Mouse (Mus musculus): ENCODE data around the gene Tnfrsf1b.

Tnfrsf1b gene

DNA sequence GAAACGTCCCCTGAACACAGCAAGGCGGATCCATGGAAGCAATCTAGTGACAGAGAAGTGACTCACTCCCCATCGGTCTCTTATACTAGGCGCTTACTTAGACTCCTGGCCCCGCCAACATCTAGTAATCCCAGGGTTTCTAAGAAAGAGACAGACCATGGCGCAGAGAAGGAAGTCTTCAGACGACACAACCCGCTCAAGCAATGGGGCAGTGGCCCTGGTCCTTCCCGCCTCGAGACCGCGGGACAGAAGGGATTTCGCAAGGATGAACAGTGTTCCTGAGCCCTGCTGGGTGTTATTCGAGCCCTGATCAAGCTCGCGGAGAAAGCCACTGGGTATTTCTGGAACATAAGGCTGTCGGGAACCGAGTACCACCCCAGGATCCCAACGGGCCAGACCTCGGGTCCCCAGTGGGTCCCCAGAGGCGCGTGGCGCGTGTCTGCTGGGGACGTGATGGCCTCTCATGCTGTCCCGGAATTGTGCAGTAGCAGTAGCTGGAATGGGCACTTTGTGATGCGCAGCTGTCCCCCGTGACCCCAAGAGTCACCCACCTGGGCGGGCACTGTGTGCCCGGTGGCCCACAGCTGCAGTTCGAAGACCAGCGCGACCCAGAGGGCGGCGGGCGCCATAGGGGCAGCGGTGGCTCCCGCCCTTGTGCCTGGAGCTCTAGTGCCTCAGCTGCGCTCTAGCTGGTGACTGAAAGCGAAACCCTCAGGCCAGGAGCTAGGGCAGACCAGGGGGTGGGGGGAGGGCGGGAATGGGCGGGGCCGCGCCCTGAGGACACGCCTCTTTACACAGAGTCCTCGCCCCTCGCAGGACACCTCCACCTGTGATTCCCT, at the start of gene Tnfrsf1b:
Tnfrsf1b (minus strand) TSS at position 698 of the 839 bp plus-strand sequence.
- no peak for DNase-seq

DNA sequence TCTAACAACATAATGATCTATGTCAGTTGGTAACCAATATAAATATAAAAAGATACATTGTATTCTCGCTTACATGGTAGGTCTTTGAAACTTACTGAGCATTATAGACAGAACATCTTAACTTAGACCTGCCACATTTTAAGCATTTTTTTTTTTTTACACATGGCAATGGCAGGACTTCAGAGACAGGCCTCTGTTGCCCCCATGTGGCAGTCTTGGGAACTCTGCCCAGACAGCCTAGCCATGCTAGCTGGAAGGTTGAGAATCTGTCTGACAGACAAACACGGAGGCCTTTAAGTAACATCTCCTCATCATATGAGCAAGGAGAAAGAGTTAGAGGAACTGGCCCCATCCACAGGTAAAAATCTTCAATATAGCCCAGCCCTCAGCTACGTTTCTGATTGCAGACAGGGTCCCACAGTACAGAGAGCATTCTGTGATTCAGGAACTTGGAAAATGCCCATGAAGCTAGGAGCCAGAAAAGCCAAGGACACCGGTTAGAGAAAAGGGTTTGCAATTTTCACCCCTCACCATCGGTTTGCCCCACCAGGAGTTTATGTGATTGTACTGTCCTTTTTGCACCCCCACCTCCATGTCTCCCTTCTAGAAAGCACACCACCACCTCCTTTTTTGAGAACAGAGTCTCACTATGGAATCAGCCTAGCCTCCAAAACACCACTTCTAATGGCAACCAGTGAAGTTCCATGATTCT, 49.1 kb upstream of the Tnfrsf1b start:
- DNase-seq, result peak; percentile 70 to 83

- DNase-seq, result no peak
These were observed 47.9 kb upstream of the Tnfrsf1b start for GRCm38 (mm10) chr4:145294588-145294987.

DNA sequence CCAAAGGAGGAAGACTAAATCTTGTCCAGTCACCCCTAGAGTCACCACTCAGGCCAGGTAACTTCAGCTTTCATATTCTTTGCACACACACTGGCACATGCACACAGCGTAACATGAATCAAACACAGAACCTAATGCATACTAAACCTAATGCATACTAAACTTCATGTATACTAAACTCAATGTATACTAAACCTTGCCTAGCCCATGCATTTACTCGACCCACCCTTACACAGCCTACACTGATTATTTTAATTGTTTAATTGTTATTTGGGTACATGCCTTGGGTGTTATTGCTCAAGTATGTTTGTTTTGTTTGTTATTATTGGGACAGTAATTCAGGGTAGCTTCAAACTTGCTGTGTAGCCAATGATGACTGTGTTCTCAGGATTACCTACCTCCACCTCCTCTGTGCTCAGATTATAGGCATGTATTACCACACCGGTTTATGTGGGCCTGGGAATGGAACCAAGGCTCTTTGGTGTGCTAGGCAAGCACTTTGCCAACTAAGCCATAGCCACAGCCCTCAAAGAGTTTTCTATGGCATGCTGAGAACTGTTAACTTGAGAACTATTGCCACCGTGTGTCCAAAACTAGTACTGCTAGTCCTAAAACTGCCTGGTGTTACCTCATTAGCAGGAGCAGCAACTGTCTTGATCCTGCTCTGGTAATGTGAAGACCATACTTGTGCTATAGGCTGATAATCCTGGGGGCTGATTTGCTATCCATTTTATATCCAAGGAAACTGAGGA, 39.9 kb upstream of the Tnfrsf1b start:
- peak; percentile 73 to 77 for DNase-seq

- DNase-seq, result no peak
These were observed 38.0 kb upstream of the Tnfrsf1b start for GRCm38 (mm10) chr4:145284675-145285074.

DNA sequence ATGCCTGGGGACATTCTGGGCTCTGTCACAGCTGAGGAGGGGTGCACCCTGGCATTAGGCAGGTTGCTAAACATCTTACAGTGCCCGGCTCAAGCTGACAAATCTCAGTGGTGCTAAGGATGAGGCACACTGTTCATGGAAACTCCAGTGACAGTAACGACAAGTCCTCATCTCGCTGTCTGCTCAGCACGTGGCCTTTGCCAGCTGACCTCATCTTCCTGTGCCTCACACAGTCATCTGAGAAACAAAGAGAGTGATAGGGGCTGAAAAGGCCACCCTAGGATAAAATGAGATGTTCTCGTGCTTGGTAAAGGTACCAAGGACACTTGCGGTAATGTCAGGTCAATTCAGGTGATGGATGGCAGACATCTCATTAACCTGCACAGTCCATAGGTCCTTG, 36.8 kb upstream of the Tnfrsf1b start:
- DNase-seq, result no peak

- no peak for DNase-seq
These were observed 34.3 kb upstream of the Tnfrsf1b start for GRCm38 (mm10) chr4:145280966-145281365.

GRCm38 (mm10) chr4:145278724-145279370, 32.2 kb upstream of the Tnfrsf1b start:
- no peak for DNase-seq

- no peak for DNase-seq
These were observed 31.6 kb upstream of the Tnfrsf1b start for GRCm38 (mm10) chr4:145278231-145278630.

GRCm38 (mm10) chr4:145276368-145277249, 29.9 kb upstream of the Tnfrsf1b start:
- DNase-seq, result no peak

DNA sequence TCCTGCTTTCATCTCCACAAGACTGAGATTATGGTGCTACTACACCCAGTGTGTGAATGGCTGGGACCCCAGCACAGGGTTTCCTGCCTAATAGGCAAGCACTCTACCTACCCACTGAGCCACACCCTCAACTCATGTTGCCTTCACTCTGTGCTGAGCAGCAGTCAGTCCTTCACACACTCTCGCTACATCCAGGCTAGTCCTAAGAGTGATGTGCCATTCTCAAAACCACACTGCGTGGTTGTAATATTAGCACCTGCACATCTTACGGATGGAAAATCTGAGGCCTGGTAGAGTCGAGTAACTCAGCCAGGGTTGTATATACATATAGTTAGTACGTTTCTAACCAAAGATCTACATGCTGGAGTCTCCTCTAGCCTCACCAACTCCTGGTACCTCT, 28.2 kb upstream of the Tnfrsf1b start:
- DNase-seq, result no peak

DNA sequence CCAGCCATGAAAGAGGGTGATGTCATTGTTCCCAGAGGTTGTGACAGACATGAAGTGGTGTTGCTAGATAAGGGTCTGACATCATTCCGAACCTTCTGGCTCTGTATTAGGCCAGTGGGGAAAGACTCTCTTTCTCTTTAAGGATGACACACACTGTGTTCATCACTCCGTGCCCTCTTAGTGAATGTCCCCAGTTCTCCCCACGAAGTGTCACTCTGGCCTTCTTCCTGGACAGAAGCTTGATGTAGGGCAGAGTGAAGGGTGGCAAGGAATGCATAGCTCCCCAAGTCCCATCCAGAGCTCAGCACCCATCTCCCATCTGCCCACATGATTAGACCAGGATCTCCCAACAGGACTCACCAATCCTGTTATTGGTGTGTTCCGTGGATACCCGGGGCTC, 27.3 kb upstream of the Tnfrsf1b start:
- DNase-seq, result no peak

- DNase-seq, result no peak
These were observed 26.1 kb upstream of the Tnfrsf1b start for GRCm38 (mm10) chr4:145272763-145273162.

DNA sequence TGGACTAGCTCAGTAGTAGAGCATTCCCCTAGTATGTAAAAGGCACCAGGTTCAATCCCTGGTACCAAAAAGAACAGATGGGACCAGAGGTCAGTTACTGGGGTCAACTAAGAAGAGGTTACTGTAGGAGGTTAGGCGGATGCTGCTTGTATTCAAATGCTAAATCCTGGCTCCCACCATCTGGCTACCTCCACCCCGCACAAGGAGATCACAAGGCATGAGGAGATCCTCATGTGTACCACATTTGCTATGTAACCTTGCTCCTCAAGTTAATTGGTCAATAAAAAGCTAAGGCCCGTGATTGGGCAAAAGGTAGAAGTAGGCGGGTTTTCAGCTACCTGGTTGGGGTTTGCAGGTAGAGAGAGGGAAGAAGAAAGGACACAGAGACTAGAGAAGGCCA, 25.0 kb upstream of the Tnfrsf1b start:
- DNase-seq, result no peak

DNA sequence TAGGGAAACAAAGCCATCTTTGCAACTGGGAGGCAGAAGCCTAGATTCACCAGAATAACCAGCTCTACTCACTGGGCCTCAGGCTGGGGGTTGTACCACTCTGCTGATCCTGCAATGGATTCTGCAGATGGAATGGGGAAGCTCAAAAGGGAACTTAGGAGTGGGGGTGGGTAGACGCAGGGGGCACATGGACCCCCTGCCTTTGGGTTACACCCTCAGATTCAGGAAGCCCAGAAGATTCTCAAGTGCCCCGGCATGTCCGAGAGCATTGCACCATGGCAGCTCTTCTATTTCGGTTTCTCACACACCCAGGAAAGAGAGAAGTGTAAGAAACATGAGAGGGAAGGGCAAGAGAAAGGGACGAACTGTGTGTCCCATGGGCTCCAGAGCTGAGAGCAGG, 23.5 kb upstream of the Tnfrsf1b start:
- no peak for DNase-seq

- DNase-seq, result no peak
These were observed 21.0 kb upstream of the Tnfrsf1b start for GRCm38 (mm10) chr4:145267631-145268110.

GRCm38 (mm10) chr4:145266505-145266904, 19.8 kb upstream of the Tnfrsf1b start:
- DNase-seq, result no peak

- no peak for DNase-seq
These were observed 18.1 kb upstream of the Tnfrsf1b start for GRCm38 (mm10) chr4:145264761-145265160.

- DNase-seq, result no peak
These were observed 16.9 kb upstream of the Tnfrsf1b start for GRCm38 (mm10) chr4:145263583-145263982.

- no peak for DNase-seq
These were observed 14.1 kb upstream of the Tnfrsf1b start for GRCm38 (mm10) chr4:145260802-145261201.

DNA sequence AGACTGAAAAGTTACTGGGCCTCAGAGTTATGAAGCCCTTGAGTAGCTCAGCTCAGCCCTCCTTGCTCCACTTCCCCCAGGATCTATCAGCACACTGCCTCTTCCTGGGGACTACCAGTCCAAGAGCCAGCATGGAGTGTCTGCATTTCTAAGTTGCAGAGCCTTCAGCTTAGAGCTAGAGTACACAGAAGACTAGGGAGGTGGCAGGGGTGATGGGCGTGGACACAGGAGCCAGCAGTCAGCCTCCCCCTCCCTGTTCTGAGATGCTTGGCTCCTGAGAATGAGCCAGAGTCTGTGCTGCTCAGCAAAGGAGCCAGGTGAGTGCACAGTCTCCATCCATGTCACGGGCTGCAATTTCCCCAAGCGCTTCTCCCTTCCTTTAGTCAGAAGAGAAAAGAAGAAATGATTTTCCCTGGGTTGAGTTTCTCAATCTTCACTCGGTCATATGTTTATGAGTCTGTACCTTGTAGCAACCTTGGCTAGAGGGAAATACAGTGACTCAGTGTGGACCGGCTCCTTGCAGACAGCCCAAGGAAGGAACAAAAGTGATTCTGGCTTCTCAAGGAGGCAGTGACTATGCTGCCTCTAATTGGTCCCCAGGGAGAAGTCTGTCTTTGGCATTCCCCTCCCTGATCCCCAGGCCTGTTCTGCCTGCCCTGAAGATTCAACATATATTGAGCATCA, 11.2 kb upstream of the Tnfrsf1b start:
- DNase-seq, result no peak

Measured in cerebellum, postnatal 14 days (tissue).